Mouse (Mus musculus) megakaryocyte, embryonic 14.5 days (primary cell): Measurements from ENCODE around the gene Alk.

ENCODE experiments used
- FLI1 ChIP-seq: IDR thresholded peaks from 2 replicates; pipeline ENCODE4 v1.6.1; 2012; ENCODE audit warnings: low read length, inconsistent platforms, mixed read lengths
- GATA1 ChIP-seq: IDR thresholded peaks from 3 replicates; pipeline ENCODE4 v1.6.1; 2012; ENCODE audit warnings: mixed read lengths, low read length, inconsistent platforms, borderline replicate concordance

DNA sequence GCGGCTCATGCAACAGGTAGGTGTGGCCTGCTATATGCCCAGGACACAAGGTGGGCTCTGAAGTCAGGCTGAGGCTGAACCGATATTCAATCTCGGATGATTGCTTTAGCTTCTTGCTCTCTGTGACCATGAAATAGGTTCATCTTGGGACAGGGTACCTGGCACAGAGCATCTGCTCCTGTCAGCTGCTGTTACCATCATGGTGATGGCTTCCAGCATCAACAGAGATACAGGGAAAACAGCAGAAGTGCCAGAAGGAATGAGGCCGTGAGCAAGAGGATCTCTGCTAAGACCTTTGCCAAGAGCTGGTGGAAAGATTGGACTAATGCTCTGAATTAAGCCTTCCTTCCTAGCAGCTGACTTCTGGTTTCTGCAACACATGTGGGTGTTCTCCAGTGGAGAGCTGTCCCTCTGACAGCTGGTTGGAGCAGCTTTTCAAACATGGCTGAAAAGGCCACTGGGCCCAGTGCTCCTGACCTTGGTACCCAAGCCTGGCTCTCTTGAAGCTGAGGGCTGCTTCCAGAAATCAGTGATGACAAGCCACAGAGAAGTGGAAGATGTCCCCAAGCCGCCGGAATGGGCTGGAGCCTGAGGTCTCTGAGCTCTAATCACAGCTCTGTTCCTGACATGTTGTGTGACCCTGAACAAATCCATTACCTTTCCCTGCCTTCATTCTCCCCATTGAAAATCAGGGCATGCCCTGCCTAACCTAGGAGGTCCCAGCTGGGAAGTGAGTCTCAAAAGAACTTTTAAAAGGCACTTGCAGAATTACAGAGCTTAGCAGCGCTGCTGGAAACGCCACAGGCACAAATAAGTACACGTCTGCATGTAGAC, 615.5 kb downstream of the Alk start:
- TF ChIP-seq GATA1, result no peak
- TF ChIP-seq FLI1, result no peak
